Mouse (Mus musculus) heart, embryonic 11.5 days (tissue): ENCODE results near the gene P2rx1. TPM values are rescaled to one million over a fixed set of nuclear protein-coding genes. Genes with fewer than 3 reads are reported as not detected.

Source experiments
- ATAC-seq: fragments of 200-750 bp; cut with Nextera tagmentation; replicated peaks from 2 replicates; pipeline ENCODE4 v1.8.0; 2017; ENCODE audit warnings: moderate library complexity; ENCODE audit not compliant: insufficient number of reproducible peaks, low FRiP score, low TSS enrichment
- H3K27ac ChIP-seq: fragments of 300-500 bp; sonication (generic); 2 replicates; pipeline ENCODE4 v1.5.1; 2014; ENCODE audit warnings: mild to moderate bottlenecking, low read depth, low read length
- H3K27me3 ChIP-seq: fragments of 300-500 bp; sonication (generic); 2 replicates; pipeline ENCODE4 v1.6.1; 2014; ENCODE audit warnings: mild to moderate bottlenecking, low read length, mixed read lengths; ENCODE audit not compliant: control insufficient read depth, insufficient read depth
- H3K36me3 ChIP-seq: fragments of 300-500 bp; sonication (generic); 2 replicates; pipeline ENCODE4 v1.6.1; 2014; ENCODE audit warnings: mild to moderate bottlenecking, low read length, moderate library complexity, mixed read lengths; ENCODE audit not compliant: control insufficient read depth, insufficient read depth
- H3K4me1 ChIP-seq: fragments of 300-500 bp; sonication (generic); 2 replicates; pipeline ENCODE4 v1.6.1; 2014; ENCODE audit warnings: low read length; ENCODE audit not compliant: control insufficient read depth, insufficient read depth
- H3K4me2 ChIP-seq: fragments of 300-500 bp; sonication (generic); 2 replicates; pipeline ENCODE4 v1.6.1; 2014; ENCODE audit warnings: mild to moderate bottlenecking, moderate library complexity
- H3K4me3 ChIP-seq: fragments of 300-500 bp; sonication (generic); 2 replicates; pipeline ENCODE4 v1.5.1; 2014; ENCODE audit warnings: low read depth, low read length
- H3K9ac ChIP-seq: fragments of 300-500 bp; sonication (generic); 2 replicates; pipeline ENCODE4 v1.6.1; 2014; ENCODE audit warnings: mild to moderate bottlenecking, low read depth, low read length, moderate library complexity
- H3K9me3 ChIP-seq: fragments of 300-500 bp; sonication (generic); replicated peaks from 2 replicates; pipeline ENCODE4 v1.6.1; 2016; ENCODE audit warnings: low read length; ENCODE audit not compliant: control insufficient read depth
- WGBS: fragments of 180-500 bp; shearing (Covaris S2); extraction: QIAGEN DNeasy Blood & Tissue Kit; methylation state at CpG from one replicate; pipeline ENCODE4 v1.1.7; 2014; ENCODE audit not compliant: insufficient replicate concordance; 5-methylcytosine and 5-hydroxymethylcytosine counted together
- microRNA-seq: library from miRNA; unstranded; fragments of <30 nt; microRNA quantifications from one replicate; pipeline ENCODE4, GENCODE M21; 2016; ENCODE audit warnings: borderline number of aligned reads
- polyA plus RNA-seq: library from polyadenylated mRNA; unstranded; fragments of >200 nt; fragmentation: Nextera tagmentation; extraction: Ambion mirVana; gene quantifications from 2 replicates; pipeline ENCODE4 v1.2.1, GENCODE M21; 2014

Gene P2rx1
- polyA plus RNA-seq, 1 experiment from 2014 or later: 2.9 TPM

DNA sequence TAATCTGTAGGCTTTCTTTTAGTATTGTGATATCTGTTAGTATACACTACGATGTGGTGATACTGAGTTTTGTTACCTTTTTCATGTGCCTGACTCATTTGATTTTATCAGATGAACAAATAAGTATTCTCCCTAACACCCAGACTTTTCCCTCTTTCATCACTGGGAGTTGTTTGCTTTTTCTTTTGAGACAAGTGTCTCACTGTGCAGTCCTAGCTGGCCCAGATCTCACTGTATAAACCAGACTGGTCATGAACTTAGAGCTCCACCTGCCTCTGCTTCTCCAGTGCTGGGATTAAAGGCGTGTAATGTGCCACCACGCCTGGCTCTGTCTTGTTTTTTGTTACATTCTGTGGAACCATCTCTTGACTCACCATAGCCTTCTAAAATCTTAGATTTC, 60.7 kb downstream of the P2rx1 start:
- Histone ChIP-seq H3K9me3 (no peaks in the 10 kb centered on the region), H3K4me3 (no peak overlapping the region), H3K4me2 (no peak overlapping the region), H3K27ac (no peak overlapping the region), H3K27me3 (no peaks in the 10 kb centered on the region), H3K36me3 (peaks cover 14% of the 10 kb centered on the region), H3K4me1 (0 out of 2 replicates have a peak, but pooled peaks cover 3% of the 10 kb centered on the region), H3K9ac (no peak overlapping the region)
- 90% methylated on average over 3 of the region's 3 CpGs for WGBS
- ATAC-seq: no peak

- WGBS: 77% methylated on average over 3 of the region's 3 CpGs
- ATAC-seq: no peak
- no peaks in the 10 kb centered on the region for H3K27me3 ChIP-seq
- no peak overlapping the region for H3K4me2 ChIP-seq
- no peak overlapping the region for H3K4me3 ChIP-seq
- no peak overlapping the region for H3K9ac ChIP-seq
- H3K9me3 ChIP-seq: no peaks in the 10 kb centered on the region
- peaks cover 5% of the 10 kb centered on the region; the same call in 1 of the 2 replicates for H3K36me3 ChIP-seq
- 0 out of 2 replicates have a peak, but pooled peaks cover 3% of the 10 kb centered on the region for H3K4me1 ChIP-seq
- no peak overlapping the region for H3K27ac ChIP-seq
Observed at GRCm38 (mm10) chr11:73061413-73061812, 62.5 kb downstream of the P2rx1 start.

Small RNA genes lying within 50 kb of the gene (microRNA-seq; reads per million reads assigned to microRNA genes)
- gene Gm44467: not detected

Other genes starting within 250 kb of the P2rx1 start
- gene Cyb5d2, start 203.0 kb upstream of the P2rx1 start, polyA plus RNA-seq: 4.9 and 5.4 TPM in 2 replicates
- gene Zzef1, start 202.9 kb upstream of the P2rx1 start, polyA plus RNA-seq: 7.6 and 7.9 TPM in 2 replicates
- gene Atp2a3, start 37.9 kb upstream of the P2rx1 start, polyA plus RNA-seq: 2.1 and 2.9 TPM in 2 replicates
- gene Camkk1, start 19.9 kb downstream of the P2rx1 start, polyA plus RNA-seq: 1.3 and 1.5 TPM in 2 replicates
- gene Ncbp3, start 48.7 kb downstream of the P2rx1 start, polyA plus RNA-seq: 9.6 and 10.3 TPM in 2 replicates
- gene Itgae, start 91.5 kb downstream of the P2rx1 start, polyA plus RNA-seq: 0.31 and 0.34 TPM in 2 replicates
- gene Haspin, start 139.2 kb downstream of the P2rx1 start, polyA plus RNA-seq: 11.2 and 12.0 TPM in 2 replicates
- 0.65 and 0.97 TPM in 2 replicates for gene P2rx5, start 161.3 kb downstream of the P2rx1 start, polyA plus RNA-seq
- gene Emc6, start 177.9 kb downstream of the P2rx1 start, polyA plus RNA-seq: 94.3 and 112 TPM in 2 replicates
- 264 and 272 TPM in 2 replicates for gene Tax1bp3, start 178.0 kb downstream of the P2rx1 start, polyA plus RNA-seq
- 12.7 and 14.9 TPM in 2 replicates for gene Ctns, start 199.9 kb downstream of the P2rx1 start, polyA plus RNA-seq
- gene Shpk, start 200.4 kb downstream of the P2rx1 start, polyA plus RNA-seq: 0.31 and 0.94 TPM in 2 replicates
- gene Trpv1, start 235.2 kb downstream of the P2rx1 start, polyA plus RNA-seq: 0.16 TPM in 1 of 2 replicates, not detected in the other